Mouse (Mus musculus): Measurements from ENCODE around the gene Ppfia4. TPM values are rescaled to one million over a fixed set of nuclear protein-coding genes. Genes with fewer than 3 reads are reported as not detected.
A peak's percentile ranks its signal among the peaks of the same experiment; 100 is the strongest.

Gene Ppfia4
- total RNA-seq, 2 experiments from 2014 or later, result 55.0 to 61.6 TPM

DNA sequence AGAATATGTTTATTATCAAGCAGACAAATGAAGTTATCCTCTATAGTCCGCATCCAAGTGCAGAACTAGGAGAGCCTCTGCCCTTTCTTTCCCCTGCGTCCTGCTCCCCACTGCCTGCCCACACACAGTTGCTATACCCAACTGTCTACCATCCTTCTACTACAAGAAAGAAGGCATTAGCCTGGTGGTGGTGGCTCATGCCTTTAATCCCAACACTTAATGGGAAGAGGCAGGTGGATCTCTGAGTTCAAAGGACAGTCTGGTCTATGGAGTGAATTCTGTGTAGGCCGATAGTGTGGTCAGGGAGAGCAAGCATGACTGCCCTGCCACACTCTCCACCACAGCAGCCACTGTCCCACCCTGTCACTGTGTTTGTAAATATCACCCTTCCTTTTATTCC is 22.0 kb downstream of the Ppfia4 start:
- DNase-seq (ENCODE audit: low spot score in 2 of 2), result no peak
- intact Hi-C loops (cut with DNase I), result no loop called here

DNA sequence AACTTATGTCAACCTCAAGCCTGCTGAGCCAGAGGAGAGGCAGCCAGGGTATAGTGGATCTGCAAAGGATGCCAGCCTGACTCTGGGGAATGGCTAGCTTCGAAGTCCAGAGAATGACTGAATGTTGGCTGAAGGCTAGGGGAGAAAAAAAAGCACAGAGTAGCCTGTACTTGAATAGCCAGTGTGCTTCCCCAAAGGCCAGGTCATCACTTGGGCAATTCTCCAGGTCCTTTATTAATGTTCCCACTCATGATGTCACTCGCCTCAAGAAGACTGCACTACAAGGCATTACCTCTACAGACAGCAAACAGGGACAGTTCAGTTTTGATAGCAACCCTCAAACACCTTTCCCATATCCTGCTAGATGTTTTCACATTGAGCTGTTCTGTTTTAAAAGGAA is 22.4 kb downstream of the Ppfia4 start:
- intact Hi-C loops (cut with DNase I), result no loop called here
- no peak for DNase-seq (ENCODE audit: low spot score in 2 of 2)

DNA sequence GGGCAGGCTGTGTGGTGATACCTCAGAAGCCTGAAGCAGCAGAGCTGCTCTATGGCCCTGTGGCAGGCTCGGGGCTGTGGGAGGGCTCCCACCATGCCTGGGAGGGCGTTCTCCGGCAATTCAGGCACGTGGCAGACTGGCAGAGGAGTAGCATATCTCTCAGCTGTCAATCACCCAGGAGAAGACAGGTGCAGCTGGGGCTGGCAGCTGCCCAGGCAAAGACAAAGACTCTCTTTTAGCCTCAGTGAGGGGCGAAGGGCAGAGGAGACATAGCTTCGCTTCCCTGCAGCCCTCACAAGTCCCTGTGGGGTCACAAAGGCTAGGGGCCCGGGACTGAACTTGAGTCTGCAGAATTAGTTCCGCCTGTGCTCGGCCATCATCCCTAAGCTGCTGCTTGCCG is 25.3 kb downstream of the Ppfia4 start:
- DNase-seq (ENCODE audit: low spot score in 2 of 2), result no peak
- intact Hi-C loops (cut with DNase I), result no loop called here

DNA sequence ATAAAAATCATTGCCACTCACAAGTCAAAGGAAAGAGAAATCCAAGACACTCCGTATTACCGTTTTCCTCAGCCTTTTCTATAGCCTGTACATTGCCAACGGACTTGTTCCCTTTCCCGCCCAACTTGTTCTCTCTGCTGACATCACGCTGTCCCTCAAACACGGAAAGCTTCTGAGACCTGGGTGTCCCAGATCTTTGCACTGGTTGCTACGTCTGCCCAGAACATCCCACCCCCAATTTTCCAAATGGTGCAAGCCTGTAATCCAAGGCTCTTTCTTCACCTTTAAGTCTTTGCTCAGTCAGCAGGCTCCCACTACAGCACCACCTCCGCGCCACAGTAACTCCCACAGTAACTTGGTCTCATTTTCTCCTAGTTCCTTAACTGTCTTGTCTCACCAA is 27.8 kb downstream of the Ppfia4 start:
- no peak for DNase-seq (ENCODE audit: low spot score in 2 of 2)
- intact Hi-C loops (cut with DNase I), result no loop called here

DNA sequence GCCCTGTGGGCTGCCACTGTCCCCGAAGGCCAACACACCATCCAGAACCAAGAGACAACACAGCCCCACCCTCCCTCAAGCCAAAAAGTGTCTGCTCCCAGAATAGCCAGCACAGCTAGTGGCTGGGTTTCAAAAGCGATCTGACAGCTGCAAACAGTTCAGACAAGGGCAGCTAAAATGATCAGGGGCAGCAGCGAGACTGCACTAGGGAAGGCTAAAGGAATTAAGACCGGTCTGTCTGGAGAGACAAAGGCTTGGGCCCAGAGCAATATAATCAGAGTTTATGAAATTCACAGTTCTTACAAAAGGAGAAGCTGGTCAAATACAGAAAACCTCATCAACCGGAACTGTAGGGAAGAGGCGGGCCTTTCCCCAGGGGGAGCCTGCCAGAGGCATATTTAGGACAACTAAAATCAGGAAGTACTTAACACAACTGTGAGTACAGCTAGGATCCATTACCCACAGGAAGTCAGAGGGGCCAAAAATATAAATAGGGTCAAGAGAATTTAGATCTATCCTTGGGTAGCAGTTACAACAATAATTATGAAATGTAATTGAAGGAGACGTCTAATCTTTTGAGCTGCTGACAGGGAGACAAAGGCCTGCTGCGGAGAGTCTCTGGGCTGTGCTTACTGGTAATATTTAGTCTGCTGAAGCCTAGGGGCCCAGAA is 30.0 kb downstream of the Ppfia4 start:
- intact Hi-C loops (cut with DNase I), result no loop called here
- DNase-seq (ENCODE audit: low spot score in 2 of 2), result peak in 1 of 2 experiments; percentile 53

DNA sequence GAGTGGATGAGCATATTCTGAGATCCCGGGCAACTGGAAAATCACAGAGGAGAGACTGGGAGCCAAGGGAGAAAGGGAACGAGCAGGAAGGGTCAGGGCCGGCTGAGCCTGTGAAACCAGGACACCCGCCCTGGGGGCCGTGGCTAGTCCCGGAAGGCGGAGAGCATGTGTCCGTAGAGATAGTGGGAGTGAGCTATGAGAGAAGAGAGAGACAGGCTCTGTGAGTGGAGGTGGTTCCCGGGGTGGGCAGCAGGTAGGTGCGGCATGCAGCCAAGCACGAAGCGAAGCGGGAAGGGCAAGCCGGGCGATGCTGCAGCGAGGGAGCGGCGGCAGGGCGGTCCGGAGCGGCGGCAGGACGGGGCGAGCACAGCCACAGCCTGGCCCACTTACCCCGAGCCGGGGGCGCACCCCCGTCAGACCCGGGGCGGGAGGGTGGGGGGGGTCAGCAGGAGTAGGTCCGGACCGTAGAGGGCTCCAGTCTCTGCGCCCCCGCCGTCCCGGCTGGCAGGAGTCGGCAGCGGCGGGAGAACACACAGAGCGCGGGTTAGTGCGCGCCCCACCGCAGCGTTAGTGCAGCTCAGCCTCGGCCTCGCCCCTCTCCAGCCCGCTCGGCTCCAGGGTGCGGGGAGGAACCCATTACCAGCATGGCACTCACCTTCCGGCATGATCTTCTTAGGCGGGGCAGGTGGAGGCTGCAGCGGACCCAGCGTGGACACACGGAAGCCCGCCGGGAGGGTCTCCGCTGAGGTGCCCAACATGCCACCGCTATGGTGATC is 33.9 kb downstream of the Ppfia4 start:
- no peak for DNase-seq (ENCODE audit: low spot score in 2 of 2)
- intact Hi-C loops (cut with DNase I), result no loop called here

DNA sequence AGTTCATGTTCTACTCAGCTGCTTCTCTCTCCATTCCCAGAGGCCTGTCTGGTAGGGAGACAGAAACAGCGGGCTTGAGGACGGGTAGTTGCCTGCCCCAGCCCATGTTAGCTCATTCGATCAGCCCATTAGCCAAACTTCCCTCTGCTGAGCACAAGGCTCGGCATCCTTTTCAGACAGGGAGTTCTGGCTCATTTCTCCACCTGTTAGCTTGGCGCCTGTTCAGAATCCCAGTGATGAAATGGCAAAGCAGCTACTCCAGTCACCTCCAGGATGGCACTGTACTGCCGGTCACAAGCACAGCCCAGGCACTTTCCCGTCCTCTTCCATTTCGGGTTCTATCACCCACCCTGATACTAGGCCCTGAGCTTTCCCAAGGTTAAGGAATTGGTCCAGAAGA is 35.5 kb downstream of the Ppfia4 start:
- intact Hi-C loops (cut with DNase I), result no loop called here
- no peak for DNase-seq (ENCODE audit: low spot score in 2 of 2)

DNA sequence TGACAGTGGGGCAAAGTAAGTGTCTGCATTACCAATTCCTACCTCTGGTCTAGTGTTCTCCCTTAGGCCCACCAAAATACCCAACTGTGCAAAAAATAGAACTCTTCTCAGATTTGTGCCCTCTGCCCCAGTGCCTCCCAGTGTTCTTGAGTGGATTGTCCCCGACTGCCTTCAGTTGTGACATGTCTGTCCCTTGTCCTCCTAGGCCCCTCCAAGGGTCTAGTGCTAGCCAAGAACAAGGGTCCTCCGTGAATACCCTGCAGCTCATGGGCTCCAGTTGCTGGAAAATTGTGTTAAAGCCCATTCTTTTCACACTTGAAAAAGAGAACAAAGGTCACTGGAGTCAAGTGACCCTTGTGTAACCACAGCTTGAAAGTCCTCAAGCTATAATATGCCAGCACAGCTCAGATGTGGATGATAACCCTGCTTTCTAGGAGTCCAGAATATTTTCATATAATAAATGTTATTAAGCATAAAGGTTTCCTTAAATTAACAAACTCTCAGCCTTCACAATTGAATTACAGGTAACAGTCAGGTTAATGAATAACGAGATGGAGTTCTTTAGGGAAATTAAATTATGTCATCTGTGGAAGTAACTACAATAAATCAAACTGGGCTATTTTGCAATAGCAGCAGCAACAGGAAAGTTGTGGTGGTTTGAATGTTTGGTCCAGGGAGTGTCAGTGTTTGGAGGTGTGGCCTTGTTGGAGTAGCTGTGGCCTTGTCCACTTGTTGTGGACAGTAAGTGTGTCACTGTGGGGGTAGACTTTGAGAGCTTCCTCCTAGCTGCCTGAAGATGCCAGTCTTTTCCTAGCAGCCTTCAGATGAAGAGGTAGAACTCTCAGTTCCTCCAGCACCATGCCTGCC is 38.8 kb downstream of the Ppfia4 start:
- intact Hi-C loops (cut with DNase I), result no loop called here
- DNase-seq (ENCODE audit: low spot score in 2 of 2), result no peak

DNA sequence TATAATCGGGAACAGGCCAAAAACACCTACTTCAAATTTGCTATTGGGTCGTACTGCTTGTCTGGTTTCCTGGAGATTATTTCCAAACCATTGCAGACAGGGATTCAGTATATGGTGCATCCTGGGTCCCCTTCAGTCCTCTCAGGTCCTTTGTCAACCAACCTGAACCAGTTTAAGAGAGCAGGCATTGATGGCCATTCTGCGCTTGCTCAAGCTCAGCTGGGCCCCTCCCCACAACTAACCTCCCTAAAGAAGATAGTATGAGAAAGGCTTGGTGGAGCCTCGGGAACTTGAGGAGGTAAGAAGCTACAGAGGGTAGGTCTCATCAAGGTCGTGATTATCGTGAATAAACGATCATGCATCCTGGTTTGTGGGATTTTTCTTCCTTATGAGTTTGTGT is 39.5 kb downstream of the Ppfia4 start:
- DNase-seq (ENCODE audit: low spot score in 2 of 2), result no peak
- intact Hi-C loops (cut with DNase I), result no loop called here

DNA sequence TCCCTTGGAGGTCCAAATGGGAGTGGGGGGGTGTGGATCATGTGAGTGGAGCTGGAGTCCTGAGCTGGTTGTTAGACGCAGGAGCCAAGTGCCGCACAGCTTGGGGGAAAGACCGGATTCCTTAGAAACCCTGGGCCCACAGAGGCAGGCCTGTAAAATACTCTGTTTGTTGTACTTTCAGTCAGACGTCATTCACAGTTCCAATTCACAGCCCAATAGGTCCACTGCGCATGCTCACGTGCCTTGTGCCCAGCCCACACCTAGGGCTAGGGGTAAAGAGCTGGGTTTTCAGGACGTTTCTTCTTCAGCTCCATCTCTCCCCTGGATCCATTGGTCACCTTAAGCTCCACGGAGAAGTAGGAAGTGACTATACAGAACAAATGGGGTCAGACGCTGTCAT is 40.1 kb downstream of the Ppfia4 start:
- intact Hi-C loops (cut with DNase I), result no loop called here
- no peak for DNase-seq (ENCODE audit: low spot score in 2 of 2)

DNA sequence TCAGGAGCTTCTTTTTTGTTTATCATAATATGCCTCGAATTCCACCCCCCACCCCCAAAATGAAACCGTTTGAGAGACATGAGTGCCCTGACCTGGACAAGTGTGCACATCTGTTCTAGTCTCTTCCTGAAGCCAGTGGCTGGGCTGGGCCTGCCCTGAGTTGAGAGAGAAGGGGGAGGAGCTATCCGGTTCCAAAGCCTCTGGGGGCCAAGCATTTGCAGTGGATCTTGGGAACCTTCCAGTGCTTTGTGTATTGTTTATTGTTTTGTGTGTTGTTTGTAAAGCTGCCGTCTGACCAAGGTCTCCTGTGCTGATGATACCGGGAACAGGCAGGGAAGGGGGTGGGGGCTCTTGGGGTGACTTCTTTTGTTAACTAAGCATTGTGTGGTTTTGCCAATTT is 40.7 kb downstream of the Ppfia4 start:
- intact Hi-C loops (cut with DNase I), result no loop called here
- DNase-seq (ENCODE audit: low spot score in 2 of 2), result no peak

DNA sequence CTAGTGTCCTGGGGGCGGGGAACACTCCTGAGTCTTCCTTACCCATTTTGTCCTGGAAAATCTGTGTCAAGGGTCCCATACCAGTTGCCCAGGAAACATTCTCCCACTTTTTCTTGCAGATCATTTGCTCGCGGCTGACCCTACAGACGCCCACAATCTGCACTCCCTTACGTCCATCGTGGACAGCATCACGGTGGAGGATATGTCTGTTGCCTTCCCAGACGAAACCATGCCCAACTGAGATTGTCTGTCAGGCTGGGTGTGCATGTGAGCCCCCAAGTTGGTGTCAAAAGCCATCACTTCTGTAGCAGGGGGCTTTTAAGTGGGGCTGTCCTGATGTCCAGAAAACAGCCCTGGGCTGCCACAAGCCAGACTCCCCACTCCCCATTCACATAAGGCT is 41.2 kb downstream of the Ppfia4 start:
- intact Hi-C loops (cut with DNase I), result no loop called here
- DNase-seq (ENCODE audit: low spot score in 2 of 2), result no peak

DNA sequence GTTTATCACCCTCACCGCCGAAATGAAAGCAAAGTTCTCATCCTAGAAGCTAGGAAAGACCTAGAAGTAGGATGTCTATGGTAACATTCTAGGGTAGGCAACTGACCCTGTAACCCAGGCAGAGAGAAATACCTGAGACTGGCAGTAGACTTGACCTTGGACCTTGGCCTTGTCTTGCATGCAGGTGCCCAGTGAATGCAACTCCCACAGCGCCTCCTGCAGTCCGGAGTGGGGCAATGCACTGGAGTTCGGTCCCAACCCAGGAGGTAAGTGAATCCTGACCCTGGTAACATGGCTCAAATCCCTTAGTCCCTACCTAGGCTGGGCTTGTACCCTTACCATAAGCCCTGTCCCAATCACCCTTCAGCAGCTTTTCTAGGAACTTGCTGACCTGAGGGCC is 41.8 kb downstream of the Ppfia4 start:
- no peak for DNase-seq (ENCODE audit: low spot score in 2 of 2)
- intact Hi-C loops (cut with DNase I), result no loop called here

DNA sequence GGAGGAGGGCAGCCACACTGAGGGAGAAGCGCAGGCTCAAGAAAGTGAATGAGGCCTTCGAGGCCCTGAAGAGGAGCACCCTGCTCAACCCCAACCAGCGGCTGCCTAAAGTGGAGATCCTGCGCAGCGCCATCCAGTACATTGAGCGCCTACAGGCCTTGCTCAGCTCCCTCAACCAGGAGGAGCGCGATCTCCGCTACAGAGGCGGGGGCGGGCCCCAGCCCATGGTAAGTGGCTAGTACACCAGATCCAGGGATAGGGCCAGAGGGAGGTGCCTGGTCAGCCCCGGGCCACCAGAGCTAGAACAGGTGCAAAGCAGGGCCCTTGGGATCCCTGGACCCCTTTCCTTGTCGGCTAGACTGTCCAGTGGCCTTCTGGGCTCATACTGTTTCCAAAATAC is 42.4 kb downstream of the Ppfia4 start:
- no peak for DNase-seq (ENCODE audit: low spot score in 2 of 2)
- intact Hi-C loops (cut with DNase I), result no loop called here

DNA sequence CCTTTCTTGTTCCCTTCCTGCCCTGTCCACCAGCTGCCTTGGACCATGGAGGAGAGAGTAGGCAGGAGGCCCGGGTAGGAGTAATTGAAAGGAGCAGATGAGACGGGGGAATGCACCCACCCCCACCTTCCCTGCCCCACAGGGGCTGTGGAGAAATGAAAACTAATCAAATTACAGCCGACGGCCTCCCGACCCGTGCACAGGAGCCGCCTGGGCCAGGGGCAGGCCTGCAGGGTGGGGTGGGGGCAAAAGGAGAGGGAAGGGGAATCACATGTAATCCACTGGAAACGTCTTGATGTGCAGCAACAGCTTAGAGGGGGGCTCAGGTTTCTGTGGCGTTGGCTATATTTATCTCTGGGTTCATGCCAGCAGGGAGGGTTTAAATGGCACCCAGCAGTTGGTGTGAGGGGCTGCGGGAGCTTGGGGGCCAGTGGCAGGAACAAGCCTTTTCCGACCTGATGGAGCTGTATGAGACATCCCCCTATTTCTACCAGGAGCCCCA is 43.1 kb downstream of the Ppfia4 start, which contains the start of gene Myog:
Gene Myog, plus strand, starts transcription at position 392 of the 502 bp plus-strand sequence.
- no peak for DNase-seq (ENCODE audit: low spot score in 2 of 2)
- intact Hi-C loops (cut with DNase I), result no loop called here

DNA sequence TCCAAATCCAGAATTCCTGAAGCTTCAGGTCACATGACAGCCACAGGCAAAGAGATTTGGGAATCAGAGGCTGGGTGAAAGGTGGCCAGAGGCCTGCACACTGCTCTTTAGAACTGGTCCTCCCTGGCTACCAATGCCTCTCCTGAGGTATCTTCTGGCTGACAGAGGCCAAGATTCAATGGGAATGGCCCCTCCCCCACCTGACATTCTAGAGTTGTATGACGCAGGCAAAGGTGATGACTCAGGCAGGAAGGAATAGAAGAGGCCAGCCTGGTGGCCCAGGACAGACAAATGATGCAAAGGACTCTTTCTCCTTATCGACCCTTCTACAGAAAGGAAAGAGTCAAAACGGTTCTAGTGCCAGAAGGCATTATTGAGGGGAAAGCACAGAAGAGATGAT is 44.5 kb downstream of the Ppfia4 start:
- intact Hi-C loops (cut with DNase I), result no loop called here
- DNase-seq (ENCODE audit: low spot score in 2 of 2), result no peak

DNA sequence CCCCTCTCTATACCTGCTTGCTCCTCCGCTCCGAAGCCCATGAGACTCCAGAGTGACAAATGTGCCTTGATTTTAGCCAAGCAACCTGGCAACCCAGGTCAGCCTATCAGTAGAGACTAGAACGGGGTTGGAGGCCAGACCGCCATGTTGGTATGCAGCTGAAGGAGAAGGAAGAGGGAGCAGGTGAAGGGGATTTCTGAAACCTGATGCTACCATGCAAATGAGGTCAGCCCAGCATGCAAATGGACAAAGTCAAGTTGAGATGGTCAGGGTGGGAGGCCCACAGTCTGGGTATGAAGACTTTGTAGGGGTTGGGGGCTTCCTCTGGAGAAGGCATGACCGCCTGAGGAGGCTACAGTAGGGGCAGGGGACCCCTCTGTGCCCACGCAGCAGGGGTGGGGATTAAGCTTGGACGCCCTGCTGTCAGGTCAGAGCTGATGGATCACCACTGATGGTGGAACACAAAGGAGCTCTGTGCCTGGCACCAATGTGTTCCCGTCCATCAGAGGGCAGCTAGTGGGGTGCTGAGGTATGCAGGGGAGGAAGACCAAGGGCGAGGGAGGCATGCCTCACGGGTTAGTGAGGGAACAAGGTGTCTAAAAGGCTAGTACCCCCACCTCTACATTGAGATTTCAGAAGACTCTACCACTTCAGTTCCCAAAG is 47.1 kb downstream of the Ppfia4 start:
- intact Hi-C loops (cut with DNase I), result no loop called here
- DNase-seq (ENCODE audit: low spot score in 2 of 2), result no peak

DNA sequence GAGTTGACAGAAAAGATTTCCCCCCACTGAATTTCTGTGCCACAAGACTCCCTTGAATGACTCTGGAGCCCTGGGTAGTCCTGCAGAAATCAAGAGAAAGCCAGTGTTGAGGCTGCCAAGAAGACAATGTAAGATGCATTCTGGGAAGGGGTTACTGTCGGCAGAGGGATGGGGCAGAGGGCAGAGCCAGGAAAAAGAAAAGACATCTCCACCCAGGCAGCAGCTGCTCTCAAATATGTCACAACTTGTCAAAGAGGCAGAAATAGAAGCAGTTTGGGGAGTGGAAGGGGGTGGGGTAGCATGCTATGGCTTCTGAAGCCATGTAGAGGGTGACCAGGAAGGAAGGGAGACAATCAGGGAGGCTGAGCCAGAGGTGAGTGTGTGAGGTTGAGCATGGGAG is 49.6 kb downstream of the Ppfia4 start:
- intact Hi-C loops (cut with DNase I), result no loop called here
- DNase-seq (ENCODE audit: low spot score in 2 of 2), result no peak

DNA sequence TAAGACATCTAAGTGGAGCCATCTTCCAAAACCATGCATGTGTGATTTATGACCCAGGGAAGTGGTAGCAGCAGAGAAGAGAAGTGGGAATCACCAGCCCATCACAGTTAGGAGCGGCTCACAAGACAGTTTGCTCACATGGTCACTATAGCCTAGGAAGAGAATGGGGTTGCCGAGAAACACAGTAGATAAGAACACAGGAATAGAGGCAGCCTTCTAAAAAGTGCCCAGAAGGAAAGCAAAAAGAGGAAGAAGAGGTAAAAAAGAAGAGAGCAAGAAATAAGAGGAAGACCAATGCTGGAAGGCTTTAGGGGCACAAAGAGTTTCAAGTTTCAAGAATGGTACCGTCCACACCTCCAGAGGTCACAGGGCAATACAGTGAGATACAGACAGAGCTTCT is 50.4 kb downstream of the Ppfia4 start:
- intact Hi-C loops (cut with DNase I), result no loop called here
- no peak for DNase-seq (ENCODE audit: low spot score in 2 of 2)

DNA sequence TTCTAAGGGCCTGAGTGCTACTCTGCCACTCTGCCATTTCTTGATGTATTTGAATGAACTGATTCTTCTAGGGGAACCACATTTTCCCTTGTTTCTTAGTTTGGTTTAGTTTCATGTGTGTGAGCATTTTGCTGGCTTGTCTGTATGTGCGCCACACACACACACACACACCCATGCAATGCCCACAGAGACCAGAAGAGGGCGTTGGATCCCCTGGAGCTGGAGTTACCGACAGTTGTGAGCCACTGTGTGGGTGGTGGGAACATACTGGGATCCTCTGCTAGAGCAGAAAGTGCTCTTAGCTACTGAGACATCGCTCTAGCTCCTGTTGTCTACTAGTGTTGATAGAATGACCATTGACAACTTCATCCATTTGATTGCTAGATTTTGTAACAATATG is 51.2 kb downstream of the Ppfia4 start:
- intact Hi-C loops (cut with DNase I), result no loop called here
- no peak for DNase-seq (ENCODE audit: low spot score in 2 of 2)

All from left cerebral cortex, postnatal 14 days (tissue).